Mouse (Mus musculus): ENCODE measurements around the gene S100a1.

GRCm38 (mm10) chr3:90464552-90465080, 49.6 kb downstream of the S100a1 start:
- TF ChIP-seq POLR2A (IDR thresholded peaks at IDR 0.05; ENCODE audit: low read depth, low read length) (no peak), CTCF (conservative IDR thresholded peaks at IDR 0.05; ENCODE audit: insufficient read depth, insufficient read length, low read depth, low read length) (no peak)

Data from kidney, adult 2 months (tissue).